Mouse (Mus musculus) liver, embryonic 14.5 days (tissue): ENCODE measurements at regions not wholly inside any gene's neighbourhood (a gene's known extent, or its start where the extent isn't known, plus 50 kb on each side); places are given as distances from the start of the nearest gene placed in this dataset.

Experiments used
- ATAC-seq: fragments of 200-750 bp; cut with Nextera tagmentation; 2 replicates; pipeline ENCODE4 v1.8.0; 2017; ENCODE audit warnings: moderate number of reproducible peaks, mild to moderate bottlenecking, moderate library complexity; ENCODE audit not compliant: insufficient read depth
- DNase-seq, 3 experiments: peaks; one replicate each; pipeline ENCODE4 v3.0.0-alpha.2; 2012 to 2013; ENCODE audit warnings: low read depth in 3 of 3, low spot score in 3 of 3
- H3K27ac ChIP-seq: fragments of 300-500 bp; sonication (generic); 2 replicates; pipeline ENCODE4 v1.5.1; 2014; ENCODE audit warnings: moderate library complexity, mild to moderate bottlenecking, control low read depth, inconsistent platforms
- H3K27me3 ChIP-seq: fragments of 300-500 bp; sonication (generic); 2 replicates; pipeline ENCODE4 v1.6.1; 2014; ENCODE audit warnings: mild to moderate bottlenecking, low read length, moderate library complexity; ENCODE audit not compliant: control insufficient read depth, insufficient read depth
- H3K36me3 ChIP-seq: fragments of 300-500 bp; sonication (generic); replicated peaks from 2 replicates; pipeline ENCODE4 v1.6.1; 2014; ENCODE audit warnings: low read depth; ENCODE audit not compliant: control insufficient read depth, insufficient read depth
- H3K4me1 ChIP-seq, 2 experiments: fragments of 200-500 bp in 1 of 2; fragments of 300-500 bp in 1 of 2; sonication (generic) in 1 of 2; replicated peaks; 2 replicates each; pipeline ENCODE4 v1.6.1; 2012 to 2014; ENCODE audit warnings: antibody characterized with exemption in 1 of 2, inconsistent platforms in 1 of 2, low read length in 1 of 2; ENCODE audit not compliant: control insufficient read depth in 2 of 2, insufficient read depth in 2 of 2
- H3K4me2 ChIP-seq: fragments of 300-500 bp; sonication (generic); 2 replicates; pipeline ENCODE4 v1.6.1; 2014; ENCODE audit warnings: low read depth, mild to moderate bottlenecking, control low read depth, moderate library complexity
- H3K4me3 ChIP-seq, 2 experiments: fragments of 200-500 bp in 1 of 2; fragments of 300-500 bp in 1 of 2; sonication (generic) in 1 of 2; 2 replicates each; pipeline ENCODE4 v1.5.1; 2012 to 2014; ENCODE audit warnings: low read depth in 2 of 2, low read length in 2 of 2, mild to moderate bottlenecking in 2 of 2, control low read depth in 1 of 2, inconsistent platforms in 1 of 2, moderate library complexity in 1 of 2; ENCODE audit not compliant: insufficient read depth in 1 of 2
- H3K9ac ChIP-seq: fragments of 300-500 bp; sonication (generic); replicated peaks from 2 replicates; pipeline ENCODE4 v1.6.1; 2014; ENCODE audit warnings: mild to moderate bottlenecking, control low read depth, moderate library complexity
- H3K9me3 ChIP-seq: fragments of 300-500 bp; sonication (generic); 2 replicates; pipeline ENCODE4 v1.6.1; 2016; ENCODE audit warnings: low read length, mixed read lengths; ENCODE audit not compliant: control insufficient read depth
- CTCF ChIP-seq: IDR thresholded peaks from 2 replicates; pipeline ENCODE4 v1.5.1; 2016; ENCODE audit warnings: antibody characterized with exemption, low read depth, control low read depth
- EP300 ChIP-seq: IDR thresholded peaks from 2 replicates; pipeline ENCODE4 v1.6.1; 2016; ENCODE audit warnings: antibody characterized with exemption, low read depth
- WGBS: fragments of 180-500 bp; shearing (Covaris S2); extraction: QIAGEN DNeasy Blood & Tissue Kit; methylation state at CpG from one replicate; pipeline ENCODE4 v1.1.7; 2014; ENCODE audit not compliant: insufficient replicate concordance; 5-methylcytosine and 5-hydroxymethylcytosine counted together

- 49% methylated on average over 1 of the region's 1 CpGs for WGBS
- no peak overlapping the region for H3K4me2 ChIP-seq
- no peak overlapping the region for H3K4me3 ChIP-seq
- H3K27ac ChIP-seq: no peak overlapping the region
- no peak for DNase-seq
- H3K4me1 ChIP-seq: no peaks in the 10 kb centered on the region
- no peaks in the 10 kb centered on the region for H3K36me3 ChIP-seq
- H3K9me3 ChIP-seq: no peaks in the 10 kb centered on the region
- H3K9ac ChIP-seq: no peak overlapping the region
- no peak for ATAC-seq
- TF ChIP-seq EP300: no peak
- TF ChIP-seq CTCF: no peak
- H3K27me3 ChIP-seq: no peaks in the 10 kb centered on the region
Measured at GRCm38 (mm10) chr9:90774296-90774695, 503.7 kb upstream of the Tbc1d2b start.

- no peak overlapping the region for H3K27ac ChIP-seq
- no peak for ATAC-seq
Measured at GRCm38 (mm10) chr9:90789545-90789944, 518.9 kb upstream of the Tbc1d2b start.

GRCm38 (mm10) chr9:90791871-90792270 lies 521.3 kb upstream of the Tbc1d2b start:
- DNase-seq (no peak), ATAC-seq (no peak)
- H3K27me3 ChIP-seq: no peaks in the 10 kb centered on the region
- H3K4me2 ChIP-seq: no peak overlapping the region
- H3K36me3 ChIP-seq: no peaks in the 10 kb centered on the region
- TF ChIP-seq CTCF (no peak), EP300 (no peak)
- no peaks in the 10 kb centered on the region for H3K4me1 ChIP-seq
- no peak overlapping the region for H3K4me3 ChIP-seq
- no peak overlapping the region for H3K9ac ChIP-seq
- WGBS: 51% methylated on average over 2 of the region's 2 CpGs
- no peak overlapping the region for H3K27ac ChIP-seq
- H3K9me3 ChIP-seq: no peaks in the 10 kb centered on the region

More at GRCm38 (mm10) chr9:90789545-90789944, 518.9 kb upstream of the Tbc1d2b start:
- DNase-seq: no peak
- Histone ChIP-seq H3K27me3 (no peaks in the 10 kb centered on the region), H3K9me3 (no peaks in the 10 kb centered on the region), H3K9ac (no peak overlapping the region), H3K36me3 (no peaks in the 10 kb centered on the region), H3K4me1 (no peaks in the 10 kb centered on the region), H3K4me2 (no peak overlapping the region), H3K4me3 (no peak overlapping the region)
- TF ChIP-seq EP300: no peak
- no peak for TF ChIP-seq CTCF

GRCm38 (mm10) chr9:90816844-90817243 lies 545.4 kb upstream of the Zic4 start:
- H3K27ac ChIP-seq: no peak overlapping the region
- ATAC-seq (no peak), DNase-seq (no peak)
- no peaks in the 10 kb centered on the region for H3K4me1 ChIP-seq
- no peaks in the 10 kb centered on the region for H3K36me3 ChIP-seq
- H3K27me3 ChIP-seq: no peaks in the 10 kb centered on the region
- WGBS: 62% methylated on average over 4 of the region's 4 CpGs
- TF ChIP-seq EP300 (no peak), CTCF (no peak)
- no peaks in the 10 kb centered on the region for H3K9me3 ChIP-seq
- no peak overlapping the region for H3K4me2 ChIP-seq
- no peak overlapping the region for H3K4me3 ChIP-seq
- no peak overlapping the region for H3K9ac ChIP-seq

GRCm38 (mm10) chr9:90823574-90824280 lies 538.5 kb upstream of the Zic4 start:
- Histone ChIP-seq H3K9me3 (no peaks in the 10 kb centered on the region), H3K4me2 (no peak overlapping the region), H3K4me1 (no peaks in the 10 kb centered on the region), H3K27me3 (no peaks in the 10 kb centered on the region), H3K4me3 (no peak overlapping the region), H3K36me3 (no peaks in the 10 kb centered on the region), H3K27ac (no peak overlapping the region), H3K9ac (no peak overlapping the region)
- no peak for DNase-seq
- TF ChIP-seq EP300 (no peak), CTCF (no peak)
- 70% methylated on average over 4 of the region's 4 CpGs for WGBS
- no peak for ATAC-seq
